Mouse (Mus musculus) stomach, postnatal 0 days (tissue): ENCODE results near the gene B4galt7. TPM values are rescaled to one million over a fixed set of nuclear protein-coding genes. Genes with fewer than 3 reads are reported as not detected.

ENCODE experiments used
- ATAC-seq: fragments of 200-750 bp; cut with Nextera tagmentation; 2 replicates; pipeline ENCODE4 v1.8.0; 2017; ENCODE audit not compliant: low FRiP score, low TSS enrichment
- DNase-seq: peaks from one replicate; pipeline ENCODE4 v3.0.0-alpha.2; 2016; ENCODE audit warnings: low spot score
- H3K27ac ChIP-seq: fragments of 300-500 bp; sonication (generic); replicated peaks from 2 replicates; pipeline ENCODE4 v1.5.1; 2014; ENCODE audit warnings: mild to moderate bottlenecking, control low read depth
- H3K27me3 ChIP-seq: fragments of 300-500 bp; sonication (generic); 2 replicates; pipeline ENCODE4 v1.6.1; 2014; ENCODE audit warnings: low read length; ENCODE audit not compliant: control insufficient read depth, insufficient read depth
- H3K36me3 ChIP-seq: fragments of 300-500 bp; sonication (generic); 2 replicates; pipeline ENCODE4 v1.6.1; 2014; ENCODE audit warnings: low read length, mixed read lengths; ENCODE audit not compliant: control insufficient read depth, insufficient read depth
- H3K4me1 ChIP-seq: fragments of 300-500 bp; sonication (generic); replicated peaks from 2 replicates; pipeline ENCODE4 v1.6.1; 2014; ENCODE audit warnings: antibody characterized with exemption; ENCODE audit not compliant: control insufficient read depth, insufficient read depth
- H3K4me2 ChIP-seq: fragments of 300-500 bp; sonication (generic); replicated peaks from 2 replicates; pipeline ENCODE4 v1.6.1; 2014; ENCODE audit warnings: low read depth, mild to moderate bottlenecking, control low read depth, moderate library complexity
- H3K4me3 ChIP-seq: fragments of 300-500 bp; sonication (generic); 2 replicates; pipeline ENCODE4 v1.5.1; 2014; ENCODE audit warnings: low read depth, low read length, control low read depth
- H3K9ac ChIP-seq: fragments of 300-500 bp; sonication (generic); 2 replicates; pipeline ENCODE4 v1.6.1; 2014; ENCODE audit warnings: mild to moderate bottlenecking, low read length, control low read depth, mixed read lengths
- H3K9me3 ChIP-seq: fragments of 300-500 bp; sonication (generic); 2 replicates; pipeline ENCODE4 v1.6.1; 2016; ENCODE audit warnings: low read length; ENCODE audit not compliant: control insufficient read depth
- CTCF ChIP-seq: IDR thresholded peaks from 2 replicates; pipeline ENCODE4 v1.5.1; 2016; ENCODE audit warnings: antibody characterized with exemption, low read depth, mild to moderate bottlenecking, moderate library complexity
- EP300 ChIP-seq: optimal IDR thresholded peaks from 2 replicates; pipeline ENCODE3; 2016; ENCODE audit warnings: antibody characterized with exemption
- WGBS: fragments of 180-500 bp; shearing (Covaris S2); extraction: QIAGEN DNeasy Blood & Tissue Kit; methylation state at CpG from one replicate; pipeline ENCODE4 v1.1.7; 2014; 5-methylcytosine and 5-hydroxymethylcytosine counted together
- polyA plus RNA-seq: library from polyadenylated mRNA; unstranded; fragments of >200 nt; fragmentation: Nextera tagmentation; extraction: Ambion mirVana; gene quantifications from 2 replicates; pipeline ENCODE4 v1.2.1, GENCODE M21; 2015

B4galt7 gene
- polyA plus RNA-seq, 1 experiment from 2014 or later: 16.0 TPM

GRCm38 (mm10) chr13:55601611-55602010 lies 1.9 kb downstream of the B4galt7 start:
- no peak for TF ChIP-seq EP300
- peak; percentile 94 for TF ChIP-seq CTCF
- 11% methylated on average over 3 of the region's 3 CpGs for WGBS
- no peak overlapping the region for H3K4me3 ChIP-seq
- H3K9me3 ChIP-seq: no peaks in the 10 kb centered on the region
- no peak overlapping the region for H3K4me2 ChIP-seq
- peaks cover 10% of the 10 kb centered on the region for H3K36me3 ChIP-seq
- no peak overlapping the region for H3K27ac ChIP-seq
- ATAC-seq: no peak
- DNase-seq: peak; percentile 80
- no peaks in the 10 kb centered on the region; the same call in 1 of the 2 replicates for H3K4me1 ChIP-seq
- no peak overlapping the region for H3K9ac ChIP-seq
- no peaks in the 10 kb centered on the region for H3K27me3 ChIP-seq

- H3K4me2 ChIP-seq: no peak overlapping the region
- no peak overlapping the region for H3K27ac ChIP-seq
- H3K9me3 ChIP-seq: no peaks in the 10 kb centered on the region
- ATAC-seq: no peak
- no peaks in the 10 kb centered on the region for H3K27me3 ChIP-seq
- H3K9ac ChIP-seq: no peak overlapping the region
- TF ChIP-seq EP300 (no peak), CTCF (no peak)
- WGBS: 94% methylated on average over 3 of the region's 3 CpGs
- no peak overlapping the region for H3K4me3 ChIP-seq
- DNase-seq: no peak
- H3K36me3 ChIP-seq: peaks cover 25% of the 10 kb centered on the region
- no peaks in the 10 kb centered on the region for H3K4me1 ChIP-seq
These were observed 4.9 kb downstream of the B4galt7 start for GRCm38 (mm10) chr13:55604606-55605005.

DNA sequence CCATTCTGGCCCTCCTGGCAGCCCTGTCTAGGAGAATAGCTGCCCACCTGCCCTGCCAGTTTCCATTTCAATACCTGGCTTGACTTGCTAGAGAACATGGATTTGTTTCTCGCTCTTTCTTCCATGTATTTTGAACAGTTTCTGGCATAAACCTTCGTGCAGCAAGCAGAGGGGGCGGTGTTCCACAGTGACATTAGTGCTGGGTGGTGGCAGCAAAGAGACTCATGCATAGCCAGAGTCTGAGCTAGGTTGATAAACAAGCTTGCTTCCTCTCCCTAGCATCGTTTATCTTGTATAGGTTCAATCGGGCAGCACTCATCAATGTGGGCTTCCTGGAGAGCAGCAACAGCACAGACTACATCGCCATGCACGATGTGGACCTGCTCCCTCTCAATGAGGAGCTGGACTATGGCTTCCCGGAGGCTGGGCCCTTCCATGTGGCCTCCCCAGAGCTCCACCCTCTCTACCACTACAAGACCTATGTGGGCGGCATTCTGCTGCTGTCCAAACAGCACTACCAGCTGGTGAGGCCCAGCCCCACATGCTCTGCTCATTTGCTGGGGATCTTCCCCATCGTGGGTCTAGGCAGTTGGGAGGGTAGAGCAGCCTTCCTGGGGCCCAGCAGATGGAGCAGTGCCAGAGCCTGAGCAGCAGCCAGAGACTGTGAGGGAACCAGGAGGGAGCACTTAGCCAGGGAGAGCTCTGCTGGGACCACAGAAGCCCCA lies 7.4 kb downstream of the B4galt7 start:
- WGBS: 83% methylated on average over 10 of the region's 10 CpGs

GRCm38 (mm10) chr13:55607624-55608006 lies 7.9 kb downstream of the B4galt7 start:
- TF ChIP-seq EP300 (no peak), CTCF (no peak)
- ATAC-seq (no peak), DNase-seq (no peak)
- H3K9ac ChIP-seq: no peak overlapping the region
- H3K9me3 ChIP-seq: no peaks in the 10 kb centered on the region
- H3K27me3 ChIP-seq: no peaks in the 10 kb centered on the region
- peaks cover 28% of the 10 kb centered on the region for H3K36me3 ChIP-seq
- no peaks in the 10 kb centered on the region for H3K4me1 ChIP-seq
- 92% methylated on average over 2 of the region's 2 CpGs for WGBS
- H3K27ac ChIP-seq: no peak overlapping the region
- H3K4me2 ChIP-seq: no peak overlapping the region
- no peak overlapping the region for H3K4me3 ChIP-seq

More for the DNA sequence above, 7.4 kb downstream of the B4galt7 start:
- TF ChIP-seq EP300 (no peak), CTCF (no peak)
- Histone ChIP-seq H3K4me3 (no peak overlapping the region), H3K9me3 (no peaks in the 10 kb centered on the region), H3K27ac (no peak overlapping the region), H3K9ac (no peak overlapping the region), H3K27me3 (no peaks in the 10 kb centered on the region), H3K36me3 (peaks cover 28% of the 10 kb centered on the region), H3K4me1 (no peaks in the 10 kb centered on the region), H3K4me2 (no peak overlapping the region)
- no peak for ATAC-seq
- DNase-seq: no peak

GRCm38 (mm10) chr13:55611996-55612395 lies 12.3 kb downstream of the B4galt7 start:
- TF ChIP-seq CTCF (no peak), EP300 (no peak)
- Histone ChIP-seq H3K27me3 (no peaks in the 10 kb centered on the region), H3K36me3 (peaks cover 19% of the 10 kb centered on the region), H3K4me3 (no peak overlapping the region), H3K9me3 (no peaks in the 10 kb centered on the region), H3K9ac (no peak overlapping the region), H3K4me2 (no peak overlapping the region), H3K4me1 (no peaks in the 10 kb centered on the region), H3K27ac (no peak overlapping the region)
- 85% methylated on average over 7 of the region's 7 CpGs for WGBS
- no peak for DNase-seq
- no peak for ATAC-seq

- Histone ChIP-seq H3K4me3 (no peak overlapping the region), H3K9me3 (no peaks in the 10 kb centered on the region), H3K27me3 (no peaks in the 10 kb centered on the region), H3K4me2 (no peak overlapping the region), H3K4me1 (no peaks in the 10 kb centered on the region), H3K27ac (no peak overlapping the region), H3K9ac (no peak overlapping the region), H3K36me3 (peaks cover 14% of the 10 kb centered on the region)
- ATAC-seq (no peak), DNase-seq (no peak)
- WGBS: 45% methylated on average over 5 of the region's 5 CpGs
- TF ChIP-seq EP300: no peak
- no peak for TF ChIP-seq CTCF
These were observed 13.8 kb downstream of the B4galt7 start for GRCm38 (mm10) chr13:55613471-55613870.
